Mouse (Mus musculus): ENCODE results near the gene Olfr843. TPM values are rescaled to one million over a fixed set of nuclear protein-coding genes. Genes with fewer than 3 reads are reported as not detected.

The Olfr843 gene
- not detected for polyA plus RNA-seq (2017; shearing (Covaris generic))

GRCm38 (mm10) chr9:19251887-19252286 is at the start of gene Olfr843:
Olfr843 (minus strand) TSS chr9:19251987.
- no peak for ATAC-seq

Other genes with a start within 250 kb of the Olfr843 start
- not detected for gene Olfr835, start 219.3 kb downstream of the Olfr843 start, polyA plus RNA-seq (2017; shearing (Covaris generic))
- gene Olfr836, start 131.6 kb downstream of the Olfr843 start, polyA plus RNA-seq (2017; shearing (Covaris generic)), result not detected
- gene Olfr837, start 115.7 kb downstream of the Olfr843 start, polyA plus RNA-seq (2017; shearing (Covaris generic)), result under 1 TPM in 1 of 2 experiments, not detected in 1; 0.22 TPM
- not detected for gene Olfr839-ps1, start 74.7 kb downstream of the Olfr843 start, polyA plus RNA-seq (2017; shearing (Covaris generic))
- not detected for gene Olfr844, start 64.4 kb upstream of the Olfr843 start, polyA plus RNA-seq (2017; shearing (Covaris generic))
- not detected for gene Olfr845, start 84.5 kb upstream of the Olfr843 start, polyA plus RNA-seq (2017; shearing (Covaris generic))
- gene Olfr846, start 112.0 kb upstream of the Olfr843 start, polyA plus RNA-seq (2017; shearing (Covaris generic)), result not detected
- gene Olfr847, start 126.7 kb upstream of the Olfr843 start, polyA plus RNA-seq (2017; shearing (Covaris generic)), result not detected
- not detected for gene Olfr849, start 188.3 kb upstream of the Olfr843 start, polyA plus RNA-seq (2017; shearing (Covaris generic))
- not detected for gene Olfr850, start 226.3 kb upstream of the Olfr843 start, polyA plus RNA-seq (2017; shearing (Covaris generic))
- gene Olfr851, start 241.3 kb upstream of the Olfr843 start, polyA plus RNA-seq (2017; shearing (Covaris generic)), result not detected